Mouse (Mus musculus): Measurements from ENCODE around the gene Piezo1. TPM values are rescaled to one million over a fixed set of nuclear protein-coding genes. Genes with fewer than 3 reads are reported as not detected.

Gene Piezo1
- polyA plus RNA-seq, 1 experiment from 2014 or later = 5.5 TPM

DNA sequence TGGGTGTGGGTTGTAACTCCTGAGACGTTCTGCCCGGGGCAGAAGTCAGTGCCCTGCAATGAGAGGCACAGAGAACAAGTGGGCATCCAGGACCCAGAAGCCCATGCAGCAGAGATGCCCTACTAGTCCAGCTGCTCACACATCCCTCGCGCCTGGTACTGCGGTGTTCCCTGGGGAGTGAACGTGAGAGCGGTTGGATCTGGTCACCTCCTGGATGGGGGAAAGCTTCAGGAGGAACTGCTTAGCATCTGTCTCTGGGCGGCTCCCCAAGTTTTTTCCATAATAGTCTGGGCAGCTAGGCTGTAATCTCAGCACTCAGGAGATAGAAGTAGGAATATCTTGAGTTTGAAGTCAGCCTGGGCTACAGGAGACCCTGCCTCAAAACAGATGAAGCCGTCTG lies 33.9 kb upstream of the Piezo1 start:
- Histone ChIP-seq H3K9ac (ENCODE audit: low read length) (no peak overlapping the region), H3K4me3 (ENCODE audit: low read depth, low read length) (no peak overlapping the region), H3K4me1 (ENCODE audit: control insufficient read depth, insufficient read depth, low read length) (no peaks in the 10 kb centered on the region), H3K27me3 (ENCODE audit: control insufficient read depth, insufficient read depth, low read length) (no peaks in the 10 kb centered on the region), H3K4me2 (ENCODE audit: low read depth) (no peak overlapping the region), H3K27ac (ENCODE audit: low read depth, low read length) (no peak overlapping the region), H3K9me3 (ENCODE audit: control insufficient read depth, low read length) (no peaks in the 10 kb centered on the region), H3K36me3 (ENCODE audit: control insufficient read depth, insufficient read depth, low read length) (no peaks in the 10 kb centered on the region)
- DNase-seq (ENCODE audit: low spot score) (no peak), ATAC-seq (ENCODE audit: insufficient read depth, low FRiP score, low TSS enrichment) (no peak)
- WGBS = 80% methylated on average over 9 of the region's 9 CpGs

GRCm38 (mm10) chr8:122580926-122581325 lies 29.8 kb upstream of the Piezo1 start:
- Histone ChIP-seq H3K4me1 (ENCODE audit: control insufficient read depth, insufficient read depth, low read length) (peaks cover 11% of the 10 kb centered on the region), H3K4me2 (ENCODE audit: low read depth) (no peak overlapping the region), H3K4me3 (ENCODE audit: low read depth, low read length) (no peak overlapping the region), H3K9ac (ENCODE audit: low read length) (no peak overlapping the region), H3K27me3 (ENCODE audit: control insufficient read depth, insufficient read depth, low read length) (no peaks in the 10 kb centered on the region), H3K27ac (ENCODE audit: low read depth, low read length) (no peak overlapping the region), H3K36me3 (ENCODE audit: control insufficient read depth, insufficient read depth, low read length) (no peaks in the 10 kb centered on the region), H3K9me3 (ENCODE audit: control insufficient read depth, low read length) (no peaks in the 10 kb centered on the region)
- no peak for DNase-seq (ENCODE audit: low spot score)
- ATAC-seq (ENCODE audit: insufficient read depth, low FRiP score, low TSS enrichment) = no peak
- WGBS = 57% methylated on average over 13 of the region's 15 CpGs

DNA sequence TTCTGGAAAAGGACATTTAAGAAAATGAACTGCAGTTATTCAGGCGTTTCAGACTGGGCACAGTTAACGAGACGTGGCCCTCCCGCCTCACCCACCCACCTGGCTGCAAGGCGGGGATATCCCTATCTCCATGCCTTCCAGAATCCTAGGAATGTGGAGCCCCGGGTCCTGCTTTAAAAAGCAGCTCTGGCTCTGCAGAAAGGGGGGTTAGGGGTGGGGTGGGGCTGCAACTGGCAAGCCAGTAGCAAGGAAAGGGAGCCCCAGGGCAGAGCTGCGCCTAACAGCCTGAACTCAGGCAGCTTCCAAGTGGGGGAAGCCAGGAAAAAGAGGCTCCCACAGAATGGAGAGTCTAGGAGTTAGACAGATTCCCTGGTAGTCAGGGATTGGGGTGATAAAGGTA lies 28.1 kb upstream of the Piezo1 start:
- ATAC-seq (ENCODE audit: insufficient read depth, low FRiP score, low TSS enrichment) (no peak), DNase-seq (ENCODE audit: low spot score) (no peak)
- Histone ChIP-seq H3K9me3 (ENCODE audit: control insufficient read depth, low read length) (no peaks in the 10 kb centered on the region), H3K4me3 (ENCODE audit: low read depth, low read length) (no peak overlapping the region), H3K36me3 (ENCODE audit: control insufficient read depth, insufficient read depth, low read length) (no peaks in the 10 kb centered on the region), H3K4me1 (ENCODE audit: control insufficient read depth, insufficient read depth, low read length) (peaks cover 20% of the 10 kb centered on the region), H3K27ac (ENCODE audit: low read depth, low read length) (no peak overlapping the region), H3K9ac (ENCODE audit: low read length) (no peak overlapping the region), H3K4me2 (ENCODE audit: low read depth) (no peak overlapping the region), H3K27me3 (ENCODE audit: control insufficient read depth, insufficient read depth, low read length) (no peaks in the 10 kb centered on the region)
- 25% methylated on average over 7 of the region's 7 CpGs for WGBS

GRCm38 (mm10) chr8:122577116-122577515 lies 26.0 kb upstream of the Piezo1 start:
- no peak overlapping the region for H3K27ac ChIP-seq (ENCODE audit: low read depth, low read length)
- peak overlapping the region; percentile 14; the same call in 1 of the 2 replicates for H3K9ac ChIP-seq (ENCODE audit: low read length)
- H3K4me3 ChIP-seq (ENCODE audit: low read depth, low read length) = peak overlapping the region; percentile 64; the same call in 1 of the 2 replicates
- peak overlapping the region; percentile 92 for H3K4me2 ChIP-seq (ENCODE audit: low read depth)
- DNase-seq (ENCODE audit: low spot score) = no peak
- peaks cover 20% of the 10 kb centered on the region for H3K4me1 ChIP-seq (ENCODE audit: control insufficient read depth, insufficient read depth, low read length)
- H3K27me3 ChIP-seq (ENCODE audit: control insufficient read depth, insufficient read depth, low read length) = no peaks in the 10 kb centered on the region
- 41% methylated on average over 10 of the region's 10 CpGs for WGBS
- peaks cover 5% of the 10 kb centered on the region for H3K36me3 ChIP-seq (ENCODE audit: control insufficient read depth, insufficient read depth, low read length)
- no peaks in the 10 kb centered on the region for H3K9me3 ChIP-seq (ENCODE audit: control insufficient read depth, low read length)
- ATAC-seq (ENCODE audit: insufficient read depth, low FRiP score, low TSS enrichment) = peak; percentile 10; the same call in 1 of the 2 replicates

GRCm38 (mm10) chr8:122576648-122577022 lies 25.5 kb upstream of the Piezo1 start, which contains the start of gene Aprt:
Gene Aprt, minus strand, starts transcription at chr8:122576909.
- Histone ChIP-seq H3K36me3 (ENCODE audit: control insufficient read depth, insufficient read depth, low read length) (peaks cover 9% of the 10 kb centered on the region), H3K4me2 (ENCODE audit: low read depth) (peak within 1 kb of the TSS; percentile 92), H3K27ac (ENCODE audit: low read depth, low read length) (peak within 1 kb of the TSS; percentile 54; the same call in 1 of the 2 replicates), H3K27me3 (ENCODE audit: control insufficient read depth, insufficient read depth, low read length) (no peaks in the 10 kb centered on the region), H3K4me3 (ENCODE audit: low read depth, low read length) (peak within 1 kb of the TSS; percentile 64), H3K4me1 (ENCODE audit: control insufficient read depth, insufficient read depth, low read length) (peaks cover 20% of the 10 kb centered on the region), H3K9me3 (ENCODE audit: control insufficient read depth, low read length) (no peaks in the 10 kb centered on the region), H3K9ac (ENCODE audit: low read length) (peak within 1 kb of the TSS; percentile 87)
- DNase-seq (ENCODE audit: low spot score) (peak; percentile 92), ATAC-seq (ENCODE audit: insufficient read depth, low FRiP score, low TSS enrichment) (peak; percentile 81)
- under 1% methylated on average over 39 of the region's 39 CpGs for WGBS

GRCm38 (mm10) chr8:122575735-122576647 lies 24.9 kb upstream of the Piezo1 start:
- H3K36me3 ChIP-seq (ENCODE audit: control insufficient read depth, insufficient read depth, low read length) = peaks cover 16% of the 10 kb centered on the region
- H3K4me3 ChIP-seq (ENCODE audit: low read depth, low read length) = peak overlapping the region; percentile 64
- H3K4me2 ChIP-seq (ENCODE audit: low read depth) = peak overlapping the region; percentile 92
- peak overlapping the region; percentile 87 for H3K9ac ChIP-seq (ENCODE audit: low read length)
- H3K9me3 ChIP-seq (ENCODE audit: control insufficient read depth, low read length) = no peaks in the 10 kb centered on the region
- no peaks in the 10 kb centered on the region for H3K27me3 ChIP-seq (ENCODE audit: control insufficient read depth, insufficient read depth, low read length)
- peaks cover 20% of the 10 kb centered on the region for H3K4me1 ChIP-seq (ENCODE audit: control insufficient read depth, insufficient read depth, low read length)
- 20% methylated on average over 21 of the region's 21 CpGs for WGBS
- ATAC-seq (ENCODE audit: insufficient read depth, low FRiP score, low TSS enrichment) (no peak), DNase-seq (ENCODE audit: low spot score) (no peak)
- peak overlapping the region; percentile 54; the same call in 1 of the 2 replicates for H3K27ac ChIP-seq (ENCODE audit: low read depth, low read length)

- no peak overlapping the region for H3K9ac ChIP-seq (ENCODE audit: low read length)
- no peaks in the 10 kb centered on the region for H3K27me3 ChIP-seq (ENCODE audit: control insufficient read depth, insufficient read depth, low read length)
- 79% methylated on average over 8 of the region's 8 CpGs for WGBS
- peaks cover 20% of the 10 kb centered on the region for H3K4me1 ChIP-seq (ENCODE audit: control insufficient read depth, insufficient read depth, low read length)
- no peak overlapping the region for H3K4me3 ChIP-seq (ENCODE audit: low read depth, low read length)
- H3K27ac ChIP-seq (ENCODE audit: low read depth, low read length) = no peak overlapping the region
- DNase-seq (ENCODE audit: low spot score) (no peak), ATAC-seq (ENCODE audit: insufficient read depth, low FRiP score, low TSS enrichment) (no peak)
- H3K9me3 ChIP-seq (ENCODE audit: control insufficient read depth, low read length) = no peaks in the 10 kb centered on the region
- H3K4me2 ChIP-seq (ENCODE audit: low read depth) = no peak overlapping the region; the same call in 1 of the 2 replicates
- H3K36me3 ChIP-seq (ENCODE audit: control insufficient read depth, insufficient read depth, low read length) = peaks cover 17% of the 10 kb centered on the region
Observed at GRCm38 (mm10) chr8:122575286-122575685, 24.2 kb upstream of the Piezo1 start.

GRCm38 (mm10) chr8:122574667-122575251 lies 23.6 kb upstream of the Piezo1 start:
- Histone ChIP-seq H3K9me3 (ENCODE audit: control insufficient read depth, low read length) (no peaks in the 10 kb centered on the region), H3K36me3 (ENCODE audit: control insufficient read depth, insufficient read depth, low read length) (peaks cover 21% of the 10 kb centered on the region), H3K27ac (ENCODE audit: low read depth, low read length) (no peak overlapping the region), H3K4me3 (ENCODE audit: low read depth, low read length) (no peak overlapping the region), H3K4me2 (ENCODE audit: low read depth) (no peak overlapping the region), H3K27me3 (ENCODE audit: control insufficient read depth, insufficient read depth, low read length) (no peaks in the 10 kb centered on the region), H3K4me1 (ENCODE audit: control insufficient read depth, insufficient read depth, low read length) (peaks cover 20% of the 10 kb centered on the region), H3K9ac (ENCODE audit: low read length) (no peak overlapping the region)
- WGBS = 46% methylated on average over 10 of the region's 10 CpGs
- DNase-seq (ENCODE audit: low spot score) = no peak
- no peak for ATAC-seq (ENCODE audit: insufficient read depth, low FRiP score, low TSS enrichment)

Measured in neural tube, embryonic 11.5 days (tissue).